Mouse (Mus musculus): ENCODE measurements around the gene Olfr109.

Gene Olfr109

GRCm38 (mm10) chr17:37458616-37459015, at the start of gene Olfr109:
Gene Olfr109, plus strand, starts transcription at chr17:37458916.
- DNase-seq (ENCODE audit: low spot score in 2 of 2) = no peak

DNA sequence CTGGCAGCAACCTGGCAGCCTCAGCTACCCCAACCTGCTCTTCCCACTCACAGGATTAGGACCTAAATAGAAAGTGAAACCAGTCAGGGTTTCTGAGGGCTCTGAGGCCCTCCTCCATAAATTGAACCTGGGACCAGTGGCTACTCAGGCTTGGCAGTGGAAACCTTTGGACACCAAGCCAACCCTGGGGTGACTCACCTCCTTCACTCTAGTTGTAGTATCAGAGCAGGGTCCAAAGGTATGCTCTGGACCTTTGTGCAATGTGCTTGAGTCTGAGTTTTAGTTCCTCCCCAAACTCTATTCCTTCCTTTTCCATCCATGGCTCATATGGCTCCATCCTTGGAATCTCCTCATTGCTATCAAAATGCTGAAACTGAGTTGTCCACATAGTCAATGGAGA, 45.3 kb upstream of the Olfr109 start:
- DNase-seq (ENCODE audit: low spot score in 2 of 2) = no peak

DNA sequence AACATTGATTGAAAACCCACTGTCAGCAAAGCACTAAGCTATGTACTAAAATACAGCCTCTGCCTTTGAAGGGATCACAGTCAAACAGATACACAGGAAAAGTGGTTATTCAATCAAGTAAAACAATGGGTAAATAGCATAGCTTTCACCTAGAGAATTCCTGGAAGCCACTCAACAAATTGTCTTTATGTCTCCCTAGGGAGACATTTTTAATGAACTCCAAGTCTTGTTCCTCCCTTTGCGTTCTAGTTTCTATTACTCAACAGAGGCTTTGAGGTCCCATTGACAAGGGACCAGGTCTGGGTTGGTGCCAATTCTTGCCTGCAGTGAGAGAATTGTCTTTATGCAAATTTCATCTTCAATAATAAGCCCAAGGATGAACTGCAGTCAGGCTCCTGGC, 13.5 kb upstream of the Olfr109 start, which contains the start of gene Olfr108:
TSS of gene Olfr108 (plus strand) at position 301 of the 400 bp plus-strand sequence.
- no peak for DNase-seq (ENCODE audit: low spot score in 2 of 2)

GRCm38 (mm10) chr17:37483452-37483851, 24.7 kb downstream of the Olfr109 start, which contains the start of gene H2-M2:
Gene H2-M2, minus strand, starts transcription at chr17:37483552.
- DNase-seq (ENCODE audit: low spot score in 2 of 2) = no peak

DNA sequence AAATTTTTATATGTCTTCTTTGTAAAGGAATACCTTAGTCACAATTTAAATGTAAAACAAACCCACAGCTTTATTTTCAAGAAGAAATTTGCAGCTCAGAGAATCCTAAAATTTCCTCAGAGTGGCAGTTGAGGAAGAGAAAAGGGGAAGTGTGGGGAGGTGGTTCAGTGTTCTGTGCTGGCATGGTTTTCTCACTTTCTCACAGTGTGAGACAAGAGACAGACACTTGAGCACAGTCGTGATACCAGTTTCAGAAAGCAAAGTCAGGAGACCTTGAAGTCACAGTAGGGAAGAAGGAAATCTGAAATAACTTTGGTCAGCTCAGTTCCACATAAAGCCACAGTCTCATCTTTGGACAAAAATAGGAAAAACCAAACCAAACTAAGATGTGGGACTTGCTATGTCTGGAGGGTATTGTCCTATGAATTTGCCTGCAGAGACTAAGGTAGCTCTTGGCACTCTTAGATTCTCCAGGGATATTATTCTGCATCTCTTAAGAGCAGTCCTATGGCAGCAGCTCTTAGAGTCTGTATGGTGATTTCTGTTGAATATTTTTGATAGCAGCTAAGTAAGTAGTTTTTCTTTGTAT, 33.3 kb downstream of the Olfr109 start, which contains the start of gene Olfr110:
TSS of gene Olfr110 (plus strand) at position 539 of the 589 bp plus-strand sequence.
- DNase-seq (ENCODE audit: low spot score in 2 of 2) = peak in 1 of 2 experiments; percentile 3

DNA sequence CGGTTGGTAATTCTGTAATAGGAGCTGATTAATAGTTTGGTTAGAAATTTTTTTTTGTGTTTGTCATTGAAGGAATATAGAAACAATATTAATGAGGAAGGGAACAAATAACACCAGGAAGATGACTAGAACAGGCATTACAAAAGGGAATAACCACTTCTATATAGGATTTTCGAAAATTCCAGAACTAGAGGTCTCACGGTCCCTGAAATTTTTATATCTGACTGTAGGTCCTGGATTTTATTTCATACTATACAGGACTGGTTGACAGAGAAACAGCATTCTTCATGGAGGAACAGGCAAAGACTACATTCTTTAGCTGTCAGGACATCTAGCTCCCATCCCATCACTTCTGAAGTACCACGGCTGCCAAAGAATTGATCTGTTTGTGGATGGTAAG, 49.0 kb downstream of the Olfr109 start, which contains the start of gene Olfr111:
TSS of gene Olfr111 (plus strand) at position 301 of the 400 bp plus-strand sequence.
- DNase-seq (ENCODE audit: low spot score in 2 of 2) = no peak
